Mouse (Mus musculus) heart, embryonic 16.5 days (tissue): ENCODE data around the gene Wdr27. TPM values are rescaled to one million over a fixed set of nuclear protein-coding genes. Genes with fewer than 3 reads are reported as not detected.
A peak's percentile ranks its signal among the peaks of the same experiment; 100 is the strongest.
"Not testable (repeated sequence)": the region's sequence is repeated elsewhere in the genome, so short reads cannot be mapped to it uniquely, and the experiment has no call there.

Source experiments
- ATAC-seq: fragments of 200-750 bp; cut with Nextera tagmentation; replicated peaks from 2 replicates; pipeline ENCODE4 v1.8.0; 2017; ENCODE audit warnings: moderate number of reproducible peaks; ENCODE audit not compliant: insufficient read depth, low FRiP score; ENCODE audit errors: extremely low read depth
- H3K27ac ChIP-seq: fragments of 300-500 bp; sonication (generic); 2 replicates; pipeline ENCODE4 v1.5.1; 2014; ENCODE audit warnings: mild to moderate bottlenecking, low read length, control low read depth, moderate library complexity
- H3K27me3 ChIP-seq: fragments of 300-500 bp; sonication (generic); 2 replicates; pipeline ENCODE4 v1.6.1; 2014; ENCODE audit warnings: low read length, mixed read lengths; ENCODE audit not compliant: control insufficient read depth, insufficient read depth
- H3K36me3 ChIP-seq: fragments of 300-500 bp; sonication (generic); 2 replicates; pipeline ENCODE4 v1.6.1; 2014; ENCODE audit not compliant: control insufficient read depth, insufficient read depth
- H3K4me1 ChIP-seq: fragments of 300-500 bp; sonication (generic); 2 replicates; pipeline ENCODE4 v1.6.1; 2014; ENCODE audit warnings: low read length, mixed read lengths; ENCODE audit not compliant: control insufficient read depth, insufficient read depth
- H3K4me2 ChIP-seq: fragments of 300-500 bp; sonication (generic); 2 replicates; pipeline ENCODE4 v1.6.1; 2014; ENCODE audit warnings: low read depth, mild to moderate bottlenecking, control low read depth, low read length
- H3K4me3 ChIP-seq: fragments of 300-500 bp; sonication (generic); 2 replicates; pipeline ENCODE4 v1.5.1; 2014; ENCODE audit warnings: mild to moderate bottlenecking, control low read depth, low read length
- H3K9ac ChIP-seq: fragments of 300-500 bp; sonication (generic); 2 replicates; pipeline ENCODE4 v1.6.1; 2014; ENCODE audit warnings: low read length, control low read depth
- H3K9me3 ChIP-seq: fragments of 300-500 bp; sonication (generic); replicated peaks from 2 replicates; pipeline ENCODE4 v1.6.1; 2016; ENCODE audit warnings: low read length; ENCODE audit not compliant: control insufficient read depth
- WGBS: fragments of 180-500 bp; shearing (Covaris S2); extraction: QIAGEN DNeasy Blood & Tissue Kit; methylation state at CpG from one replicate; pipeline ENCODE4 v1.1.7; 2014; 5-methylcytosine and 5-hydroxymethylcytosine counted together
- polyA plus RNA-seq: library from polyadenylated mRNA; unstranded; fragments of >200 nt; fragmentation: Nextera tagmentation; extraction: Ambion mirVana; gene quantifications from 2 replicates; pipeline ENCODE4 v1.2.1, GENCODE M21; 2015

Wdr27 gene
- polyA plus RNA-seq, 1 experiment from 2014 or later: 3.5 TPM

DNA sequence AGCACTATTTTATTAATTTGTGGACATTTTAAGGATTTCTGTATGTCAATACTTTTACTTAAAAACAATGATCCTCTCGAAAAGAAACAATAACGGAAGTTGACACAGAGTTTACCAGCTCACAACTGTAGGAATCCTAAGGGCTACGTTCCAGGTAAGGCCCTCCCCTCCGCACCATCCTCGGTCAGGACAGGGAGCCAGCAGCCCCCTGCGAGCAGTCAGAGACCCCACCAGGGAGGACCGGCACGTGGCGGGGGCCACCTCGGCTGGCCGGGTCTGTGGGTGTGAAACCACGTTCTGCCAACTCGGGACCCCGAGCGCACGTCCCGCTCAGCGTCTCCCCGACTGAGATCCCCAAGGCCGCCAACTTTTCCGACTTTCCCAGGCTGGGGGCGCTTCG is 17.6 kb upstream of the Wdr27 start:
- 0% methylated on average over 19 of the region's 23 CpGs for WGBS
- peak overlapping the region; percentile 84 for H3K4me3 ChIP-seq
- H3K4me2 ChIP-seq: peak overlapping the region; percentile 96
- no peaks in the 10 kb centered on the region for H3K27me3 ChIP-seq
- peak; percentile 23 for ATAC-seq
- peak overlapping the region; percentile 86 for H3K9ac ChIP-seq
- peak overlapping the region; percentile 80; the same call in 1 of the 2 replicates for H3K27ac ChIP-seq
- peaks cover 8% of the 10 kb centered on the region for H3K4me1 ChIP-seq
- H3K36me3 ChIP-seq: peaks cover 4% of the 10 kb centered on the region; the same call in 1 of the 2 replicates
- H3K9me3 ChIP-seq: no peaks in the 10 kb centered on the region

DNA sequence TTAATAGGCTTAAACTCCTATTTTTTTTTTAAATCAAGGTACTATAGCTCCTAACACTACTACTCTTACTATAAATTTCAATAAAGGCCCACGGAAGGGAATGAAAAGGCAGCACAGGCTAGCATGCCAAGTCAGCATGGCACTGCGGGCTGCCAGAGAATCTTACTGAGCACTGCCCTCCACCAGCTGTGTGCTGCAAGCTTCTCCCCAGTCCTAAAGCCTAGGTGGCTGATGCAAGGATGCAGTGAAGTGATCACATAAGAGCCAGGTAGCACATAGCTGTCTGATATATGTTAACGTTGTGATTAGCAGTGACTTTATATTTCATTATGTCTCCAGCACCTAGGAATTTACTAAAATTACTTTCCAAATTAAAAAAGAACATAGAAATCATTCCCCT is 17.0 kb upstream of the Wdr27 start:
- peak overlapping the region; percentile 66 for H3K4me2 ChIP-seq
- no peaks in the 10 kb centered on the region for H3K27me3 ChIP-seq
- H3K36me3 ChIP-seq: peaks cover 4% of the 10 kb centered on the region; the same call in 1 of the 2 replicates
- no peaks in the 10 kb centered on the region for H3K9me3 ChIP-seq
- peak overlapping the region; percentile 66 for H3K9ac ChIP-seq
- H3K4me3 ChIP-seq: peak overlapping the region; percentile 36
- WGBS: 28% methylated on average over 3 of the region's 3 CpGs
- H3K27ac ChIP-seq: no peak overlapping the region
- peaks cover 8% of the 10 kb centered on the region for H3K4me1 ChIP-seq
- ATAC-seq: no peak

DNA sequence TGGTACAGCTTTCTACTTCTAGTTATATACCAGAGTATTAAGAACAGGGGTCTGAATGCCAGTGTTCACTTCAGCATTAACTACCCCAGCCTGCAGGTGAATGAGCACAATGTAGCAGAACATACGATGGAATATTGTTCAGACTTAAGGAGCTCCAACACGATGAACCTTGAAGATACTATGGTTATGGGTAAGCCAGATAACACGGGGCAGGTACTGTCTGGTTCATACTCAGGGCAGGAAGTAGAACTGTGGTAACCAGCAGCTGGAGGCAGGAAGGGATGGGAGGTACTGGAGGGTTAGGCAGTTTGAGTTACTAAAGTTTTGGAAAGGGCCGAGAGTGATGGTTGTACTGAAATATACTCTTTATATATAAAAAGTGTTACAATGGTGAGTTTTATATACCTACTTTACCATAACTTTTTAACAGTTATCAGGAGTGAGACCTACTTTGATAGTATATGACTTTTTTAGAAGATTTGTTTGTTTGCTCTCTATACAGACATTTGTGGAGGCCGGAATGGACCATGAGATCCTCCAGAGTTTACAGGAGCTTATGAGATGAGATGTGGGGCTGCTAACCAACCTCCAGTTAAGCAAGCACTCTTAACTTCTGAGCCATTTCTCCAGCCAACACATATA is 15.8 kb upstream of the Wdr27 start:
- no peak for ATAC-seq
- H3K4me1 ChIP-seq: peaks cover 8% of the 10 kb centered on the region
- no peaks in the 10 kb centered on the region for H3K27me3 ChIP-seq
- no peak overlapping the region for H3K4me2 ChIP-seq
- H3K9me3 ChIP-seq: no peaks in the 10 kb centered on the region
- 82% methylated on average over 5 of the region's 5 CpGs for WGBS
- H3K36me3 ChIP-seq: peaks cover 10% of the 10 kb centered on the region; the same call in 1 of the 2 replicates
- no peak overlapping the region for H3K27ac ChIP-seq
- H3K9ac ChIP-seq: no peak overlapping the region
- H3K4me3 ChIP-seq: no peak overlapping the region

DNA sequence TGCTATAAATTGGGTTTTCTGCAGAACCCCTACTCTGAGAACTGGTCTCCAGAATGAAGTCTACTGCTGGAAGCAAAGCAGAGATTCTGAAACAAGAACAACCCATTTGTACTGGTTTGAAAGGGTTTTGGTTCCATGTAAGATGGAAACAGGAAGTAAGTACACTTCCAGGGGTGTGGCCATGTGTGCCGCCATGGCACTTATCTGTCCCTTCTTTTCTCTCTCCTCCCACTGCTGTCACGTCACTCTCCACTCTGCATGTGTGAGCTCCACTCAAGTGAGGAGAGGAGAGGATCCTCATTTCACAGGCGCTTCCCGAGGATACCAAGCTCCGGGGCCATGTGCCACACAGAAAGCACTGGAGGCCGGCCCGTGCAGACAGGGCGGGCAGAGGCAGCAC is 10.5 kb upstream of the Wdr27 start:
- Histone ChIP-seq H3K4me2 (no peak overlapping the region), H3K9me3 (no peaks in the 10 kb centered on the region), H3K9ac (no peak overlapping the region), H3K27ac (no peak overlapping the region), H3K36me3 (peaks cover 38% of the 10 kb centered on the region), H3K4me3 (no peak overlapping the region), H3K27me3 (no peaks in the 10 kb centered on the region), H3K4me1 (no peaks in the 10 kb centered on the region)
- no peak for ATAC-seq
- 79% methylated on average over 8 of the region's 8 CpGs for WGBS

DNA sequence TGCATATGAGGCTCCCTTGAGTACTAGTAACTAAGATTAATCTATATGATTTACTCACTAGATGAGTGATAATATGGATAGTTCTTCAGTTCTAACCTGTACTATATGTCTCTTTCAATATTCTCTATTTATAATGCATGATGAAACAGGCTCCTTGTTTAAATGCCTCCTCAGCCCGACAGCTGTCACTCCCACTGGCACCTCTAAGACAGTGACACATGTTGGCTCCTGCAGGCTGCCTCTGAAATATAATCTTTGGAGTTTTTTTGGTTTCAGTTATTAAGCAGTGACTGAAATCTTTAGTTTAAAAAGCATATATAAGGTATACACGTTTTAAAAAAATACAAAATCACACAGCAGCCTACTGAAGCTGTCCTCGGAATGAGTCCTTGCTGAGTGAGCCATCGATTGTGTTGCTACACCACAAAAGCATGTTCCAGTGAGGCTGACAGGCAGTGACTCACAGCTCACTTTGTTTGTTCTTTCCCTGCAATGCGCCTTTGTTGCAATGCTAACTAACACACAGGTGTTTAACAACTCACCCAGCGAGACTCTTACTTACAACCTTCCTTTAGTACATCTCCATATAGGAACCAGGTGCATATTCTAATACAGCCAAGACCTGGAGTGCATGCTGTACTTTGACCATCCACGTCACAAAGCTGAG is 6.3 kb upstream of the Wdr27 start:
- peaks cover 40% of the 10 kb centered on the region for H3K36me3 ChIP-seq
- 88% methylated on average over 7 of the region's 7 CpGs for WGBS
- no peaks in the 10 kb centered on the region for H3K27me3 ChIP-seq
- no peak overlapping the region for H3K4me3 ChIP-seq
- peaks cover 9% of the 10 kb centered on the region for H3K4me1 ChIP-seq
- H3K9ac ChIP-seq: no peak overlapping the region
- no peaks in the 10 kb centered on the region for H3K9me3 ChIP-seq
- H3K4me2 ChIP-seq: no peak overlapping the region
- no peak overlapping the region for H3K27ac ChIP-seq
- no peak for ATAC-seq

DNA sequence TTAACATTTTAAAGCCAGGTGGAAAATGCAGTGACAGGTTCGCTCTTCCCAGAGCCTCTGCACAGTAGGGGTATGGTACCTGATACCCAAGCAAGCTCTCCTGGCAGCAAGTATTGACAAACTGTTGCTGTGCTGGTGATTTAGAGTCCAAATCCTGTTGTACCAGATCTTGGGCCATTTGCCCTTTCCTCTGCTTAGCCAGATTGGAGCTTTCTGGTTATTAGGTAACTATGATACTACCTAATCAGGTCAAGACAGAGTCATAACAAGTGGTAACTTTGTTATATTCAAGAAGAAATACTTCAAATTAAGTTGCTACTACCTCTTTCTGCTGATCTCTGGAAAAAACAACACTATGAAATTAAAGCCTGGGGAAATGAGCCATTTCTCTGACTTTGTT is 1.6 kb upstream of the Wdr27 start:
- Histone ChIP-seq H3K27me3 (no peaks in the 10 kb centered on the region), H3K9ac (no peak overlapping the region), H3K4me1 (peaks cover 19% of the 10 kb centered on the region), H3K36me3 (peaks cover 9% of the 10 kb centered on the region), H3K9me3 (no peaks in the 10 kb centered on the region), H3K4me3 (no peak overlapping the region), H3K27ac (no peak overlapping the region), H3K4me2 (peak overlapping the region; percentile 26; the same call in 1 of the 2 replicates)
- 93% methylated on average over 1 of the region's 1 CpGs for WGBS
- ATAC-seq: no peak

DNA sequence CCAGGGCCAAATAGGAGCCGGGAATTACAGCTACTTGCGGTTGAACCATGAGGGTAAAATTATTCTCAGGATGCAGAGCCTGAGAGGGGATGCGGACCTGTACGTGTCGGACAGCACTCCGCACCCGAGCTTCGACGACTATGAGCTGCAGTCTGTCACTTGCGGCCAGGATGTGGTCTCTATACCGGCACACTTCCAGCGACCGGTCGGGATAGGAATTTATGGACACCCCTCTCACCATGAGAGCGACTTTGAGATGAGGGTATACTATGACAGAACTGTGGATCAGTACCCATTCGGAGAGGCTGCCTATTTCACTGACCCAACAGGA is 736 bp upstream of the Wdr27 start:
- no peak overlapping the region; the same call in 1 of the 2 replicates for H3K27ac ChIP-seq
- H3K9me3 ChIP-seq: no peaks in the 10 kb centered on the region
- peaks cover 19% of the 10 kb centered on the region for H3K4me1 ChIP-seq
- 13% methylated on average over 16 of the region's 16 CpGs for WGBS
- H3K4me2 ChIP-seq: peak overlapping the region; percentile 86
- ATAC-seq: no peak
- peaks cover 4% of the 10 kb centered on the region; the same call in 1 of the 2 replicates for H3K36me3 ChIP-seq
- peak overlapping the region; percentile 95 for H3K4me3 ChIP-seq
- H3K9ac ChIP-seq: peak overlapping the region; percentile 92
- H3K27me3 ChIP-seq: no peaks in the 10 kb centered on the region

DNA sequence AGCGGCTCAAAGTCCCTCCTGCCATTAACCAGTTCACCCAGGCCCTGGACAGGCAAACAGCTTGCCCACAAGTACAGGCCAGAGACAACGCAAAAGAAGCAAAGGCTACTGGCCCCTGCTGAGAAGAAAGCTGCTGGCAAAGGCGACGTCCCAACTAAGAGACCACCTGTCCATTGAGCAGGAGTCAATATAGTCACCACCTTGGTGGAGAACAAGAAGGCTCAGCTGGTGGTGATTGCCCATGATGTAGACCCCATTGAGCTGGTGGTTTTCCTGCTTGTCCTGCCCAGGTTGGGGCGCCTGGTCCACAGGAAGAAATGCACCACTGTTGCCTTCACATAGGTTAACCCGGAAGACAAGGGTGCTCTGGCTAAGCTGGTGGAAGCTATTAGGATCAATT is 777 bp downstream of the Wdr27 start:
- not testable (repeated sequence) for ATAC-seq, H3K36me3 ChIP-seq, H3K27me3 ChIP-seq, H3K9me3 ChIP-seq
- WGBS: 69% methylated on average over 6 of the region's 6 CpGs
- H3K4me1 ChIP-seq: peaks cover 19% of the 10 kb centered on the region
- peak overlapping the region; percentile 86 for H3K4me2 ChIP-seq
- peak overlapping the region; percentile 92 for H3K9ac ChIP-seq
- peak overlapping the region; percentile 80; the same call in 1 of the 2 replicates for H3K27ac ChIP-seq
- peak overlapping the region; percentile 95 for H3K4me3 ChIP-seq

DNA sequence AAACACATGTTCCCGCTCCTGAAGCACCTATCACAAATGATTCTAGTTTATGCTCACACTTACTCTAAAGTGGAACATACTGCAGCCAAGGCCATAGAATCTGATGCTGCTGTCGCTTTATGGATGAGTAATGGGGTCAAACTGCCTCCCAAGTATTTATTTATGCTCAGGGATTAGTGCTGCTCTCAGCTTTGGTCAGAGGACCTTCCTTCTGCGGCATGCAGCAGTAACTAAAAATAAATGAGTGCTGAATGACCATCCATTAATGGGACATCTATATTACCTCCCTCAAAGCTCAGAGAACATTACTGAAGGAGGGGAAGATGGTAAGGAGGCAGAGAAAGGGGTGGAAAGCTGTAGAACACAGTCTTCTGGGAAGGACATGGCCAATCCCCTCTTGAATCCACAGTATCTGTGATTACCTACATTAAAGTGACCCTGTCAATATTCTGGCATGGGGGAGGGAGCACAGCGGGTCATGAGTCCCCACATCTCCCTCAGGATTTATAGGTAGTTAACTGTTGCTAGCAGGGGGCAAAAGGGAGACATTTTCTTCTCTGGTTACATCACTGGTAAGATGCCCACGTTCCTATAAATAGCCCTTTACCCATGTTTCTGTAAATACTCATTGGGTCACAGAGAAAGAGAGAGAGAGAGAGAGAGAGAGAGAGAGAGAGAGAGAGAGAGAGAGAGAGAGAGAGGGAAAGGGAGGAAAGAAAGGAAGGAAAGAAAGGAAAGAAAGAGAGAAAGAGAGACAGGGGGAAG is 6.9 kb downstream of the Wdr27 start:
- Histone ChIP-seq H3K27me3 (no peaks in the 10 kb centered on the region), H3K4me1 (no peaks in the 10 kb centered on the region), H3K4me2 (no peak overlapping the region), H3K36me3 (no peaks in the 10 kb centered on the region), H3K9ac (no peak overlapping the region), H3K9me3 (no peaks in the 10 kb centered on the region), H3K4me3 (no peak overlapping the region), H3K27ac (no peak overlapping the region)
- WGBS: 65% methylated on average over 5 of the region's 5 CpGs
- ATAC-seq: no peak
